Mouse (Mus musculus) limb, embryonic 10.5 days (tissue): ENCODE results near the gene Ncor1. TPM values are rescaled to one million over a fixed set of nuclear protein-coding genes. Genes with fewer than 3 reads are reported as not detected.
"Not testable (repeated sequence)": the region's sequence is repeated elsewhere in the genome, so short reads cannot be mapped to it uniquely, and the experiment has no call there.

ENCODE experiments used
- DNase-seq: peaks from one replicate; pipeline ENCODE4 v3.0.0-alpha.2; 2017; ENCODE audit warnings: low spot score
- H3K27ac ChIP-seq: fragments of 300-500 bp; sonication (generic); 2 replicates; pipeline ENCODE4 v1.5.1; 2016; ENCODE audit warnings: mild to moderate bottlenecking
- H3K27me3 ChIP-seq: fragments of 300-500 bp; sonication (generic); 2 replicates; pipeline ENCODE4 v1.6.1; 2016; ENCODE audit warnings: low read depth, mild to moderate bottlenecking; ENCODE audit not compliant: poor library complexity, severe bottlenecking
- H3K36me3 ChIP-seq: fragments of 300-500 bp; sonication (generic); 2 replicates; pipeline ENCODE4 v1.6.1; 2016; ENCODE audit warnings: mild to moderate bottlenecking, moderate library complexity
- H3K4me1 ChIP-seq: fragments of 300-500 bp; sonication (generic); 2 replicates; pipeline ENCODE4 v1.6.1; 2016
- H3K4me3 ChIP-seq: fragments of 300-500 bp; sonication (generic); 2 replicates; pipeline ENCODE4 v1.5.1; 2016; ENCODE audit warnings: mild to moderate bottlenecking, moderate library complexity
- H3K9me3 ChIP-seq: fragments of 300-500 bp; sonication (generic); replicated peaks from 2 replicates; pipeline ENCODE4 v1.6.1; 2016; ENCODE audit warnings: mild to moderate bottlenecking
- WGBS: fragments of 180-500 bp; shearing (Covaris S2); methylation state at CpG from one replicate; pipeline ENCODE4 v1.1.7; 2016; 5-methylcytosine and 5-hydroxymethylcytosine counted together
- polyA plus RNA-seq: library from polyadenylated mRNA; unstranded; fragments of >200 nt; fragmentation: Nextera tagmentation; extraction: Ambion mirVana; gene quantifications from 2 replicates; pipeline ENCODE4 v1.2.1, GENCODE M21; 2016

Gene Ncor1
- polyA plus RNA-seq, 1 experiment from 2014 or later = 144 TPM

DNA sequence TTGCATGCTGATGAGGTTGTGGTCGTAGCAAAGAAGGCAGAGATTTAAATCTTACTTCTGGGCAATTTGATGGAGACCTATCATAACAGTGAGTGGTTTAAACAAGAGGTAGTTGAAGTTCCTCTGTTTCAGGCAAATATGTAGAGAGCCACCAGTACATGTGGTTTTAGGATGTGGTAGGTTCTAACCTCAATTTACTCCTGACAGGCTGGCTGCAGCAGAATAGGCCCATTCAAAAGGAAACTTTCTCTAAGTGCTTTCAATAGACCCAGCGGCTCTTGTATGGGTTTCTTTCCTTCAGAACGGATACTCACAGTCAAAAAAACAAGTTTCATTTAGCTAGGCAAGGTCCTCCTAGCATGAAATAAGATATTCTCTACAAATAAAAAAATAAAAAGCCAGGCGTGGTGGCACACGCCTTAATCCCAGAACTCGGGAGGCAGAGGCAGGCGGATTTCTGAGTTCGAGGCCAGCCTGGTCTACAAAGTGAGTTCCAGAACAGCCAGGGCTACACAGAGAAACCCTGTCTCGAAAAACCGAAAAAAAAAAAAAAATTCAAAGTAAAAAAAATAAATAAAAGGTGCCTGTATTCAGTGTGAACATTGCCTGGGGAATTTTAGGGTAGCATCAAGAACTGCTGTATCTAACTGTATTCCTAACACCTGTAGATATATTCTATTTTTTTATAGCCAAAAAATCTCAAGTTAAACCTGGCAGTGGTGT is 70.6 kb downstream of the Ncor1 start:
- Histone ChIP-seq H3K9me3 (no peaks in the 10 kb centered on the region), H3K36me3 (peaks cover 87% of the 10 kb centered on the region), H3K4me3 (no peak overlapping the region), H3K27ac (no peak overlapping the region), H3K27me3 (no peaks in the 10 kb centered on the region), H3K4me1 (no peaks in the 10 kb centered on the region)
- no peak for DNase-seq
- whole genome bisulfite sequencing = 93% methylated on average over 10 of the region's 10 CpGs

DNA sequence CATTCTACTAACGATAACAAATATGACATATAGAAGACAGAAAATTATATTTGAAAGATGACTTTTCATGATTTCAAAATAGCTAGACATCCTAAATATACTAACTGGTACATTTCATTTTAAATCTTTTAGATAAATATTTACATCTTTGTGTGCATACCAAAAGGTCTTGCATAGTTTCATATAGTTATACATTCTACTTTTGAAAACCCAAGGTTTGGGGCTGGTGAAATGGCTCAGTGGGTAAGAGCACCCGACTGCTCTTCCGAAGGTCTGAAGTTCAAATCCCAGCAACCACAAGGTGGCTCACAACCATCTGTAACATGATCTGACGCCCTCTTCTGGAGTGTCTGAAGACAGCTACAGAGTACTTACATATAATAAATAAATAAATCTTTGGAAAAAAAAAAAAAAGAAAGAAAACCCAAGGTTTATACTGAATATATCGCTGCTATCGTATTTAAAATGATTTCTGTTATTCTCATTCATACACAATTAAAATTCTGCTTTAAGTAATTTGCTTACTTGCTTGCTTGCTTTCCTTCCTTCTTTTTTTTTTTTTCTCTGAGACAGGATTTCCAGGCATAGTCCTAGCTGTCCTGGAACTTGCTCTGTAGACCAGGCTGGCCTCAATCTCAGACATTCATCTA is 81.0 kb downstream of the Ncor1 start:
- not testable (repeated sequence) for H3K27me3 ChIP-seq, H3K9me3 ChIP-seq, DNase-seq, H3K4me1 ChIP-seq, H3K27ac ChIP-seq, H3K4me3 ChIP-seq
- H3K36me3 ChIP-seq = peaks cover 87% of the 10 kb centered on the region
- 85% methylated on average over 6 of the region's 6 CpGs for WGBS

DNA sequence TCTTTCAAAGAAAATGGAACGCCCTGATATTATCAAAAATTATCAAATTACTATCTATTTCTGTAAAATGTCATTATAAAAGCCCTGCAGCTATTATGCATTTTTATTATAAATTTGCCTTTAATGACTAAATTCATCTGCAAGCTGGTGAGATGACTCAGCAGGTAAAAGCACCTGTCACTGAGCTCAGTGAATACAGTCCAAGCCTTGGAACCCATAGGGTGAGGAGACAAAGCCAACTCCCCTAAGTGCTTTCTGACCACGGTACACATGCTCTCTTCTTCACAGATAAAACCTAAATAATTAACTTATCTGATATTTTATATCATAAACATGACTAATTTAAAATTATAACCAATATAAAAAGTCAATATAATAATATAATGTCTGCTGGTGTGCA is 86.6 kb downstream of the Ncor1 start:
- WGBS = 97% methylated on average over 2 of the region's 2 CpGs
- no peaks in the 10 kb centered on the region for H3K9me3 ChIP-seq
- no peak for DNase-seq
- no peak overlapping the region for H3K4me3 ChIP-seq
- peaks cover 91% of the 10 kb centered on the region for H3K36me3 ChIP-seq
- H3K4me1 ChIP-seq = no peaks in the 10 kb centered on the region
- no peak overlapping the region for H3K27ac ChIP-seq
- no peaks in the 10 kb centered on the region for H3K27me3 ChIP-seq

DNA sequence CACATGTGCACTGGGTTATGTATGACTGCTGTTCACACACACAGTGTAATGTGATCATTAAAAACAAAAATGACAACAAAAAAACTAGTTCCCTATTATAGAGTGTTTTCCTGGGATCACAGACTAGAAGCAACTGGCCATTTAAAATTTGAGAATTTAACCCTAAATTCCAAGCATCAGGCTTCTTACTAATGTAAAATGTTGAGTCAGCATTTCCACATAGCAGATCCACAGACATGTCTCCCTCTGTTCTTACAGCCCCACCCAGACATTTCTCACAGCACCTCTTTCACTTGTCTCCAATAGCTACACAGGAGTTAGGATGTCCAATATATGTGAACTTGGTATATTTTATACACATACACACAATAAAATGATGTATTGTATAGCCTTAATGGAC is 88.4 kb downstream of the Ncor1 start:
- H3K27ac ChIP-seq = no peak overlapping the region

DNA sequence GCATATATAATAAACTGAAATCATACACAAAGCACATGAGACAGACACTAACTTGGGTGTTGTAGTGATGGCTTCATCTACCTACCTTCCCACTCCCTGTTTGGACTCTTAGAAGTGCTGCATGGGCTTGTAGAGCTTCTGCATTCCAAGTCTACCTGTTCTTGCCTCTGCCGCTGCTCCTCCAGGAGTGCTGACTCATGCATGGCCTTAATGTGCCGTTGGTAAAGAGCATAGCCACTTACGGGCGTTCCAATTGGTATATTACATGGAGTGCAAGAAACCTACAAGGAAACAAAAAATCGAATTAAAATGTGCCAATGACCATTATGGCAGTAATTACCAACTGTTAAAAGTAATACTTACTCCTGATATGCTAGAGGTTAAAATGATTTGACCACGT is 91.5 kb downstream of the Ncor1 start:
- no peak for DNase-seq
- 91% methylated on average over 6 of the region's 6 CpGs for WGBS
- H3K27me3 ChIP-seq = no peaks in the 10 kb centered on the region
- H3K27ac ChIP-seq = no peak overlapping the region
- no peak overlapping the region for H3K4me3 ChIP-seq
- H3K9me3 ChIP-seq = no peaks in the 10 kb centered on the region
- H3K36me3 ChIP-seq = peaks cover 88% of the 10 kb centered on the region
- no peaks in the 10 kb centered on the region for H3K4me1 ChIP-seq

More for the DNA sequence above, 88.4 kb downstream of the Ncor1 start:
- no peaks in the 10 kb centered on the region for H3K9me3 ChIP-seq
- no peak for DNase-seq
- H3K36me3 ChIP-seq = peaks cover 91% of the 10 kb centered on the region
- H3K4me3 ChIP-seq = no peak overlapping the region
- no peaks in the 10 kb centered on the region for H3K27me3 ChIP-seq
- H3K4me1 ChIP-seq = no peaks in the 10 kb centered on the region

DNA sequence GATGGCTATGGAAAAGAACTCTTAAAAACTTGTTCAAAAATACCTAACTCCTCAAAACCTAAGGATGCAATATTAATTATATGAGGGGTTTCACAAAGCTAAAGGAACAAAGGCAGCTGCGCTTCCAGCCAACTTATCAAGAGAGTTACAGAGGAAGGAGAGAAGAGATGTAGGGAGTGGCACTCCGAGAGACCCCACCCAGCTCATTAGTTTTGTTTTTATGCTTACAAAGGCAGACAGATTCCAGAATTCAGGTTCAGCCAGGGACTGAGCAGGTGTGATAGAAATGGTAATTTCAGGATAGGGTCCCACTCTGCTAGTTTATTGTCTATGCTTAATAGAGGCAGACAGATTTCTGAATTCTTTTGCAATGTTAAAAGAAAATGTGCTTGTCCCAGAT is 103.1 kb downstream of the Ncor1 start:
- no peaks in the 10 kb centered on the region for H3K9me3 ChIP-seq
- no peak for DNase-seq
- WGBS = 90% methylated on average over 2 of the region's 2 CpGs
- H3K4me3 ChIP-seq = no peak overlapping the region
- H3K4me1 ChIP-seq = no peaks in the 10 kb centered on the region
- no peak overlapping the region for H3K27ac ChIP-seq
- no peaks in the 10 kb centered on the region for H3K27me3 ChIP-seq
- peaks cover 95% of the 10 kb centered on the region for H3K36me3 ChIP-seq

DNA sequence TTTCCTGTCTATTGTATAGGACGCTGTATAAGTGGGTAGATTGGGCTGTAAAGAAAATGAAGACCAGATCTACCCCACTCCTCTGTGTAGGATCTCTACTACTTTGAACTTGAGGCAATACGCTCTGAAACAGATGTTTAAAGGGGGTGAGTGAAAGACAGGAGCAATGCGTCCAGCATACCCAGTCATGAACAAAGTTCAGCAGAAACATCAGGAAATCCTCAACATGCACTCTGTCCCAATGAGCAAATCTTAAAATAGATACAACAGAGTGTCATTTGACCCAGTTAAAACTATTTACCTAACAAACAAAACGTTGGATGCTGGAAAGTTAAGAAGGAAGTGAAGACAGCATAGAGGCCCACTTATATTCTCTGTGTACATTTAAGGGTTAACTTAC is 106.4 kb downstream of the Ncor1 start:
- no peak for DNase-seq
- H3K27me3 ChIP-seq = no peaks in the 10 kb centered on the region
- WGBS = 75% methylated on average over 4 of the region's 4 CpGs
- no peaks in the 10 kb centered on the region for H3K9me3 ChIP-seq
- no peak overlapping the region for H3K4me3 ChIP-seq
- no peak overlapping the region for H3K27ac ChIP-seq
- H3K36me3 ChIP-seq = peaks cover 99% of the 10 kb centered on the region
- H3K4me1 ChIP-seq = no peaks in the 10 kb centered on the region

DNA sequence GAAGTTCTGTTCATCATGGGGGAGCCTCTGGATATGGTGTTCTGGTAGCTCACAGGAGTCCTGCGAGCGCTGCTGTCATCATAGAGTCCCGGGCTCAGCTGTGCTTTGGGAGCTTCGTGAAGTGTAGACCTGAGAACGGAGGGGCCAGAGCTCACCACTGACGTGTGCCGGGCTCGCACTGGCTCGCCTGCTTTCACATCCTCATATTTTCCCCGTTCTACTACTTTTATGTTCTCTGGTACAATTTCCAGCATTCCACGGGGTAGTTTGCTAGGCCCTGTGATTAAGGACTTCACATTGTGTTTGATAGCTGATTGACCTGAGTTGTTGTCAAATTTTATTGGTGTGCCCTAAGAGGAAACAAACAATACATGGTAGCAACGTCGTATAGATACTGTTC is 115.3 kb downstream of the Ncor1 start:
- WGBS = 92% methylated on average over 13 of the region's 13 CpGs
- no peak overlapping the region for H3K27ac ChIP-seq
- H3K36me3 ChIP-seq = peaks cover 92% of the 10 kb centered on the region
- no peaks in the 10 kb centered on the region for H3K4me1 ChIP-seq
- H3K9me3 ChIP-seq = no peaks in the 10 kb centered on the region
- no peaks in the 10 kb centered on the region for H3K27me3 ChIP-seq
- H3K4me3 ChIP-seq = no peak overlapping the region
- DNase-seq = no peak

DNA sequence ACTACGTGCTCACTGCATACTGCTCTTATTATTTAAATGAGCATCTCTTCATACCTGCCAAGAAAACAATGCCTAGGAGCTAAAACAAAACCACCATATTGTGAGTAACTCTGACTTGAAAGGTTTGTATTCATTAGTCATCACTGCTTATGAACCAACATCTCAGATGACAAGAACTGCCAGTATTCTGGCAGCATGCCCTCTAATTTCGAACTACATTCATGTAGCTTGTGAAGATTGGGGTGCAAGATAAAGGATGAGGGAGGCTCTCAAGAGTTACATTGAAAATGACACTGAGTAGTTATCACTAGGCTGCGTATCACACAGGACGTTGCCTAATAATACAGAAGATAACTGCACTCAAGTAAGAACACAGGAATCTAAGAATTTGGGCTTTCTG is 126.1 kb downstream of the Ncor1 start:
- Histone ChIP-seq H3K4me3 (no peak overlapping the region), H3K4me1 (no peaks in the 10 kb centered on the region), H3K27me3 (no peaks in the 10 kb centered on the region), H3K27ac (no peak overlapping the region), H3K9me3 (no peaks in the 10 kb centered on the region), H3K36me3 (peaks cover 100% of the 10 kb centered on the region)
- DNase-seq = no peak
- WGBS = 93% methylated on average over 4 of the region's 4 CpGs

DNA sequence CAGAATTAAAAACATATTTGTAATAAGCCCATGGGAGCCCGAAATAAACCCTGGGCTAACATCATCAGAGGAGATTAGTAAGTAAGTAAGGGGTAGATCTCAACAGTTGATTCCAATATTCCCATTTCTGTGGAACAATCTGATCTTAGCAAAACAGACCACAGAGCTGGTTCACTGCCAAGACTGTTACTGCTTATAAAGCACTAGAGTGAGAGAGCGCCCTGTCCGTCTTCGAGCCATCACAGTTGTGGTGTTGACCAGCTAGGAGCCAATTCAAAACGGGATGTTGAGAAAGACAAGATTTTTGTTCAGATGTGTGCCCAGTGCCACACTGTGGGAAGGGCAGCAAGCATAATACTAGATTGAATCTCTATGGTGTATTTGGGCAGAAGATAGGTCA is 127.2 kb downstream of the Ncor1 start:
- Histone ChIP-seq H3K27ac (no peak overlapping the region), H3K36me3 (peaks cover 100% of the 10 kb centered on the region), H3K27me3 (no peaks in the 10 kb centered on the region), H3K4me1 (no peaks in the 10 kb centered on the region), H3K9me3 (no peaks in the 10 kb centered on the region), H3K4me3 (no peak overlapping the region)
- 93% methylated on average over 5 of the region's 5 CpGs for WGBS
- no peak for DNase-seq

DNA sequence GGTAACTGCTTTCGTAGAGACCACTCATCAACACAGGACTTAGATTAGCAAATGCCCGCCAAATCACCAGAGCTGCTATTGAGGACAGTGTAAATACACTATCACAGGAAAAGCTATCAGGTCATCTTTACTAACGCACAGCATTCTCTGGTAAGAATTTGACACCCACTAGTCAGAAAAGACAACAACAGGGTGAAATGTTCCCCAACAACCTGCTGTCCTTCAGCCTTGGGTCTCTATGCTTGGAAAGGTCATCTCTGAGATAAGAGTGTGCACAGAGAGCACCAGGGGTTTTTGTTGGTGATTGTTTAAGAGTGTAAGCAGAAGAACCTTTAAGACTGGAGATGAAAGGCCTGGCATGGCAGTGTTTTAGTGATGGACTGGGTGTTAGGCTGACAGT is 134.7 kb downstream of the Ncor1 start:
- WGBS = 86% methylated on average over 3 of the region's 3 CpGs
- Histone ChIP-seq H3K4me1 (no peaks in the 10 kb centered on the region), H3K36me3 (peaks cover 99% of the 10 kb centered on the region), H3K4me3 (no peak overlapping the region), H3K27me3 (no peaks in the 10 kb centered on the region), H3K9me3 (no peaks in the 10 kb centered on the region), H3K27ac (no peak overlapping the region)
- no peak for DNase-seq

DNA sequence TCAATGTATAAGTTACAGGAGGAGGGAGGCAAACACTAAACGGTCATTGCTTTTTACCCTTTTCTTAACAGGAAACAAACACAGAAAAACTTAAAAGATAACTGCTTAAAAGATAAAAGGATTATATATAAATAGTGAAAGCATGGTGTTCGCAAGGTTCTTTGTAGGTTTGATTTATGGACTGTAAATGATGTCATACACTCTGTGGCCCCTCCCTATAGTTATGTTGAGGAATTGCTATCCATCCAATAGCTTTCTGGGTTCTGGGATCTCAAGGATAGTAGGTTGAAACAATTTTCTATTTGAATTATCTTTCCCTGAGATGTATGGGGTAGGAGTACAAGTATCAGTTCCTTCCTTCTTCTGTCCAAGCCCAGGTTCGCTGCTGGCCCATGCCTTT is 138.2 kb downstream of the Ncor1 start:
- Histone ChIP-seq H3K36me3 (peaks cover 98% of the 10 kb centered on the region), H3K9me3 (no peaks in the 10 kb centered on the region), H3K4me1 (no peaks in the 10 kb centered on the region), H3K4me3 (no peak overlapping the region), H3K27ac (no peak overlapping the region), H3K27me3 (no peaks in the 10 kb centered on the region)
- DNase-seq = no peak
- WGBS = 87% methylated on average over 3 of the region's 3 CpGs

DNA sequence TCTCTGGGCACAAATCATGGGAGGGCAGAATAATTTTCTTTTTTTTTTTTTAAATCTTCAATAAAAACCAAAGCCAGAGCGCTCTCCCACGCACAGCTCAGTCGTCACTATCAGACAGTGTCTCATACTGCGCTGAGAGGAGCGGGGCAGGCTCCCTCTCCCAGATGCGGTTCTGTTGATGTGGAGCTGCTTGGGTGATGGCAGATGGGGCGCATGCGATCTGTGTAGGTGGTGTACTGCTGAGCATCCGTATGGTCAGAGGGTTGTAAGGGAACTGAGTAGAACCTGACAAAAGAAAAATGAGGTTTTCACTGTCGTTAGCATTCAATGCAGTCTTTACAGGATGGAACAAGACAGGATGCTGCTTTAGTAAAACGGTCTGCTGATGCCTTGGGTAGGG is 140.6 kb downstream of the Ncor1 start:
- H3K27me3 ChIP-seq = no peaks in the 10 kb centered on the region
- no peak for DNase-seq
- H3K36me3 ChIP-seq = peaks cover 98% of the 10 kb centered on the region
- no peaks in the 10 kb centered on the region for H3K9me3 ChIP-seq
- WGBS = 92% methylated on average over 11 of the region's 11 CpGs
- H3K4me3 ChIP-seq = no peak overlapping the region
- no peak overlapping the region for H3K27ac ChIP-seq
- no peaks in the 10 kb centered on the region for H3K4me1 ChIP-seq

DNA sequence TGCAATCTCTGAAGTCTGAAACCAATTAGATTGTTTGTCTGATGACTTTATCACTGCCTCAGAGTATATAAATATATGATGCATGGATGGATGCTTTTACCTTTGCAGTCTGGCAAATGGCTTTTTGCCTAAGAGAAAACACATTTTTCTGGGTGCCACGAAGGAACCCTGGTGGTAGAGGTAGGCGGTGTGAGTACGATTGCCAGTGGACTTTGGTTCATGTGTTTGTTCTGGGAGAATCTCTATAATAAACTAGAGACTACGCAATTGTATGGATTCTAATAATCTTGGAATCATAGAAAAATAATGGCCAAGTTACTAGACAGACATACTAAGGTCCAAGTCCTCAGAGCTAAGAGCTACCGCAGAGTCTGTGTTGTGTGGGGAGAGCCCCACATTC is 143.4 kb downstream of the Ncor1 start:
- H3K27ac ChIP-seq = no peak overlapping the region
- WGBS = 95% methylated on average over 5 of the region's 5 CpGs

More for the DNA sequence above, 143.4 kb downstream of the Ncor1 start:
- no peaks in the 10 kb centered on the region for H3K27me3 ChIP-seq
- peaks cover 91% of the 10 kb centered on the region for H3K36me3 ChIP-seq
- no peaks in the 10 kb centered on the region for H3K4me1 ChIP-seq
- no peaks in the 10 kb centered on the region for H3K9me3 ChIP-seq
- H3K4me3 ChIP-seq = no peak overlapping the region
- no peak for DNase-seq
